In genomic region chr9:43445491-43445890, GRCm38 (mm10) we compare ENCODE assay signal across 22 mouse cellular contexts.
"Had no signal": no experiment of that assay in that cellular context is flagged by ENCODE, and none has a peak within 500 bp of the region (broad histone marks: within the 10 kb centered on the region; RNA-seq: fewer than 3 reads in every experiment).

No protein-coding gene starts in this region.

- H3K4me3 ChIP-seq: limb, embryonic 10.5 days; limb, embryonic 13.5 days; liver, embryonic 12.5 days; liver, embryonic 15.5 days; lung, embryonic 15.5 days; megakaryocyte, embryonic 14.5 days; midbrain, embryonic 10.5 days; midbrain, embryonic 13.5 days; myocyte; neural tube, embryonic 13.5 days had no signal

- H3K27ac ChIP-seq: kidney, postnatal 0 days; limb, embryonic 10.5 days; limb, embryonic 13.5 days; liver, embryonic 12.5 days; liver, embryonic 15.5 days; lung, embryonic 15.5 days; midbrain, embryonic 10.5 days; midbrain, embryonic 13.5 days; neural tube, embryonic 13.5 days; stomach, postnatal 0 days had no signal

- DNase-seq: kidney, adult 2 months; liver; lung, adult 18-20 months; lung, postnatal 10 days; lung, postnatal 36 days; retina, postnatal 1 day; right cerebral cortex, postnatal 4 days; thymus, adult 2 months; thymus, postnatal 14 days; thymus, postnatal 4 days had no signal
